Mouse (Mus musculus): ENCODE data around the gene Isca2. TPM values are rescaled to one million over a fixed set of nuclear protein-coding genes. Genes with fewer than 3 reads are reported as not detected.

Isca2 gene
- polyA plus RNA-seq, 1 experiment, result 19.9 TPM

DNA sequence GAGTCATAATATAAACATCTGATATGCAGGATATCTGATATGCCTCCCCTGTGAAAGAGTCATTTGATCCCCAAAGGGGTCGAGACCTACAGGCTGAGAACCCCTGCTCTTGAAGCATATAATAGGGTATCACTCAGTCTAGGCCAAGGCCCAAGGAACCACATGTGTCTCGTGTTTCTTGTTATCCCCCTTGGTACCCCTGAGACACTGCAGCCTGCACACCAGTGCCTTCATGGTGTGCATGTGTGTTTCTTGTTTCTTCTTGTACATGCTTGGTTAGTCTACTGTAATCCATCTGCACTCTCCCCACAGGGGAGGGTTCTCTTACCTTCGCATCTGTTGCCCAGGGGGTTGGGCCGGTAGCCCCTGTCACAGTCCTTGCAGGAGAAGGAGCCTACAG is 19.6 kb downstream of the Isca2 start:
- H3K36me3 ChIP-seq (ENCODE audit: control insufficient read depth, insufficient read depth, low read length), result no peaks in the 10 kb centered on the region
- WGBS, result 78% methylated on average over 4 of the region's 4 CpGs
- TF ChIP-seq CTCF (IDR thresholded peaks at IDR 0.05; ENCODE audit: extremely low read depth, insufficient read length, insufficient replicate concordance, low read depth, low read length) (no peak), POLR2A (IDR thresholded peaks at IDR 0.05; ENCODE audit: low read depth, low read length) (no peak)
- peaks cover 2% of the 10 kb centered on the region; the same call in 1 of the 2 replicates for H3K4me1 ChIP-seq (ENCODE audit: control insufficient read depth, insufficient read depth, insufficient read length, low read length)
- H3K4me3 ChIP-seq (ENCODE audit: low read depth, low read length), result no peak overlapping the region
- H3K27ac ChIP-seq (ENCODE audit: insufficient read depth, low read depth, low read length), result no peak overlapping the region
- 0 out of 2 replicates have a peak, but pooled peaks cover 4% of the 10 kb centered on the region for H3K27me3 ChIP-seq (ENCODE audit: control insufficient read depth, insufficient read depth, low read length)

DNA sequence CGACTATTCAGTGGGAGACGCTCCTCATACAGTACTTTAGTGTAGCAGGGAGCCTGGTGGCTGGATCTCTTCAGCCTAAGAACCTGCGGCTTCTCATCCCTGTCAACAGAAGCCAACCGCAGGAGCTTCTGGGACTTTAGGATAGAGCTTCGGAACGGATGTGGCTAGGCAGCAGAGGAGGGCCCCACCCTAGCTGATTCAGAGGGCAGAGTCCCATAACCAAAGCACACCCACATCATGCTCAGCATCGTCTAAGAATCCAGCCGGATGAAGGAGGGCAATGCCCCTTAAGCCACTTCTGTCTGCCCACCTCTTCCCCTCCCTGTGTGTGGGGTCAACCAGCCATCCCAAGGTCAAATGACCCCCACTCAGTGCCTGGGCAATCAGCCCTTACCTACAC is 21.6 kb downstream of the Isca2 start:
- Histone ChIP-seq H3K27me3 (ENCODE audit: control insufficient read depth, insufficient read depth, low read length) (0 out of 2 replicates have a peak, but pooled peaks cover 4% of the 10 kb centered on the region), H3K36me3 (ENCODE audit: control insufficient read depth, insufficient read depth, low read length) (no peaks in the 10 kb centered on the region), H3K27ac (ENCODE audit: insufficient read depth, low read depth, low read length) (no peak overlapping the region), H3K4me1 (ENCODE audit: control insufficient read depth, insufficient read depth, insufficient read length, low read length) (peaks cover 2% of the 10 kb centered on the region; the same call in 1 of the 2 replicates), H3K4me3 (ENCODE audit: low read depth, low read length) (no peak overlapping the region)
- TF ChIP-seq POLR2A (IDR thresholded peaks at IDR 0.05; ENCODE audit: low read depth, low read length) (no peak), CTCF (IDR thresholded peaks at IDR 0.05; ENCODE audit: extremely low read depth, insufficient read length, insufficient replicate concordance, low read depth, low read length) (no peak)
- 51% methylated on average over 8 of the region's 8 CpGs for WGBS

DNA sequence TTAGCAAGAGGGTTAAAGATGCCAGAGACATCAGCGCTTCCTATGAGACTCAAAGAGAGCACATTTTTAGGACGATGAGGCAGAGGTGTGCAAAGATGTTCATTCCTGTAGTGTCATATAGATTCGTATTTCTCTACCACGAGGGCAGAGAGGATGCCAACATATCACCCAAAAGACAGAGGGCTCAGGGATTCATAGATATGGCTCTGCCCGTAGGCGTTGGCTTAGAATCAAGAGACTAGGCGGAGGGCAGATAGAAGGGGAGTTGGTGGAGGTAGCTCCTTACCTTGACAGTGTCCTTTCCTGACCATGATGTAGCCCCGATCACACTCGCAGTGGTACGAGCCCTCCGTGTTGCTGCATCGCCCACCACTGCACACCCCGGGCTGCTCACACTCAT is 26.0 kb downstream of the Isca2 start:
- TF ChIP-seq CTCF (IDR thresholded peaks at IDR 0.05; ENCODE audit: extremely low read depth, insufficient read length, insufficient replicate concordance, low read depth, low read length) (no peak), POLR2A (IDR thresholded peaks at IDR 0.05; ENCODE audit: low read depth, low read length) (no peak)
- Histone ChIP-seq H3K27me3 (ENCODE audit: control insufficient read depth, insufficient read depth, low read length) (no peaks in the 10 kb centered on the region), H3K4me1 (ENCODE audit: control insufficient read depth, insufficient read depth, insufficient read length, low read length) (peaks cover 2% of the 10 kb centered on the region; the same call in 1 of the 2 replicates), H3K36me3 (ENCODE audit: control insufficient read depth, insufficient read depth, low read length) (no peaks in the 10 kb centered on the region), H3K27ac (ENCODE audit: insufficient read depth, low read depth, low read length) (no peak overlapping the region), H3K4me3 (ENCODE audit: low read depth, low read length) (no peak overlapping the region)
- whole genome bisulfite sequencing, result 93% methylated on average over 13 of the region's 13 CpGs

DNA sequence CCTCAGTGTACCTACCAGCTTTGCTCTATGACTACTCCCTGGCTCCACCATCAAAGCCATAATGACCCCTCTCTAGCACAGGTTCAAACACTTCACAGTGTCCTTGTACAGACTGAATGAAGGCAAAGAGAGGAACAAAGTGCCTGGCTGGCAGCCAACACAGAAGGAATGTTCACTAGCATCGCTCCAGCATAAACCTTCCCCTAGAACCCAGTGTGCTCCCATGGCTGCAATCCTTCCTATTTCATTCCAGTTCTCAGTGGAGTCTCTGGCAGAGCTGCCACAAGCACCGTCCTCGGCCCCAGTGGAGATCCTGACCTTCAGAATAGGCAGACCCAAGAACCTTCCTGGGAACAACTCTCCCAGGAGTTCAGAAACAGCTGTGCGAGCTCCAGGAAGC is 27.4 kb downstream of the Isca2 start:
- Histone ChIP-seq H3K36me3 (ENCODE audit: control insufficient read depth, insufficient read depth, low read length) (no peaks in the 10 kb centered on the region), H3K4me1 (ENCODE audit: control insufficient read depth, insufficient read depth, insufficient read length, low read length) (peaks cover 4% of the 10 kb centered on the region; the same call in 1 of the 2 replicates), H3K4me3 (ENCODE audit: low read depth, low read length) (no peak overlapping the region), H3K27me3 (ENCODE audit: control insufficient read depth, insufficient read depth, low read length) (no peaks in the 10 kb centered on the region), H3K27ac (ENCODE audit: insufficient read depth, low read depth, low read length) (no peak overlapping the region)
- no peak for TF ChIP-seq POLR2A (IDR thresholded peaks at IDR 0.05; ENCODE audit: low read depth, low read length)
- no peak for TF ChIP-seq CTCF (IDR thresholded peaks at IDR 0.05; ENCODE audit: extremely low read depth, insufficient read length, insufficient replicate concordance, low read depth, low read length)
- 42% methylated on average over 4 of the region's 4 CpGs for WGBS

GRCm38 (mm10) chr12:84801532-84802110 is 28.6 kb downstream of the Isca2 start:
- TF ChIP-seq CTCF (IDR thresholded peaks at IDR 0.05; ENCODE audit: extremely low read depth, insufficient read length, insufficient replicate concordance, low read depth, low read length) (no peak), POLR2A (IDR thresholded peaks at IDR 0.05; ENCODE audit: low read depth, low read length) (no peak)
- WGBS, result 74% methylated on average over 13 of the region's 13 CpGs
- no peak overlapping the region for H3K27ac ChIP-seq (ENCODE audit: insufficient read depth, low read depth, low read length)
- H3K4me3 ChIP-seq (ENCODE audit: low read depth, low read length), result no peak overlapping the region
- no peaks in the 10 kb centered on the region for H3K36me3 ChIP-seq (ENCODE audit: control insufficient read depth, insufficient read depth, low read length)
- no peaks in the 10 kb centered on the region for H3K27me3 ChIP-seq (ENCODE audit: control insufficient read depth, insufficient read depth, low read length)
- H3K4me1 ChIP-seq (ENCODE audit: control insufficient read depth, insufficient read depth, insufficient read length, low read length), result peaks cover 13% of the 10 kb centered on the region

GRCm38 (mm10) chr12:84802625-84803024 is 29.6 kb downstream of the Isca2 start:
- peaks cover 13% of the 10 kb centered on the region for H3K4me1 ChIP-seq (ENCODE audit: control insufficient read depth, insufficient read depth, insufficient read length, low read length)
- no peaks in the 10 kb centered on the region for H3K36me3 ChIP-seq (ENCODE audit: control insufficient read depth, insufficient read depth, low read length)
- H3K27ac ChIP-seq (ENCODE audit: insufficient read depth, low read depth, low read length), result no peak overlapping the region
- no peak overlapping the region for H3K4me3 ChIP-seq (ENCODE audit: low read depth, low read length)
- TF ChIP-seq POLR2A (IDR thresholded peaks at IDR 0.05; ENCODE audit: low read depth, low read length) (no peak), CTCF (IDR thresholded peaks at IDR 0.05; ENCODE audit: extremely low read depth, insufficient read length, insufficient replicate concordance, low read depth, low read length) (no peak)
- 83% methylated on average over 3 of the region's 3 CpGs for WGBS
- H3K27me3 ChIP-seq (ENCODE audit: control insufficient read depth, insufficient read depth, low read length), result no peaks in the 10 kb centered on the region

- Histone ChIP-seq H3K36me3 (ENCODE audit: control insufficient read depth, insufficient read depth, low read length) (no peaks in the 10 kb centered on the region), H3K27me3 (ENCODE audit: control insufficient read depth, insufficient read depth, low read length) (no peaks in the 10 kb centered on the region), H3K4me1 (ENCODE audit: control insufficient read depth, insufficient read depth, insufficient read length, low read length) (peaks cover 13% of the 10 kb centered on the region), H3K27ac (ENCODE audit: insufficient read depth, low read depth, low read length) (peak overlapping the region; percentile 61; the same call in 1 of the 2 replicates), H3K4me3 (ENCODE audit: low read depth, low read length) (no peak overlapping the region)
- TF ChIP-seq POLR2A (IDR thresholded peaks at IDR 0.05; ENCODE audit: low read depth, low read length) (no peak), CTCF (IDR thresholded peaks at IDR 0.05; ENCODE audit: extremely low read depth, insufficient read length, insufficient replicate concordance, low read depth, low read length) (no peak)
- WGBS, result 23% methylated on average over 9 of the region's 9 CpGs
These were observed 32.3 kb downstream of the Isca2 start for GRCm38 (mm10) chr12:84805228-84805842.

Data from small intestine, adult 2 months (tissue).